Mouse (Mus musculus) bone marrow macrophage, adult 2 months (primary cell): ENCODE measurements at regions not wholly inside any gene's neighbourhood (a gene's known extent, or its start where the extent isn't known, plus 50 kb on each side); places are given as distances from the start of the nearest gene placed in this dataset.

Source experiments
- CTCF ChIP-seq: IDR thresholded peaks from 2 replicates; pipeline ENCODE4 v1.5.1; 2012; ENCODE audit warnings: low read depth, mild to moderate bottlenecking, low read length, moderate library complexity
- POLR2A ChIP-seq: IDR thresholded peaks from 2 replicates; pipeline ENCODE4 v1.6.1; 2012; ENCODE audit warnings: mild to moderate bottlenecking, low read depth, low read length, borderline replicate concordance

DNA sequence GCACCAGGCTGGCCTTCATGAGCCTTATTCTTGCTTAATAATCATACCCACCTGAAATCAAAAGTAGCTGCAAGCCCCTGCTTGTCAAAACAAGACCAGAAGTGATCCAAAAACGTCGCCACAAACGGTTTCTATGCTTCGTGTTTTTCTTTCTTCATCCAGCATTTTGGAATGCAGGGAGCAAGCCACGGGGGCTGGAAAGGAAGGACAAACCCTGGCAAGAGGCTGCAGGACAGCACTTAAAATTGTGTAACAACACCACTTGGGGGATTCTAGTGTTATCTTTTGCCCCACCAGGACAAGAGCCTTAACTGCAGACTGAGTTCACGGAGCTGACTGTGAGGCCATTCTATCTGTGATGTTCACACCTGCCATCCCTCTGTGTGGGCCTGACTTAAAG, 120.5 kb upstream of the Dyrk2 start:
- no peak for TF ChIP-seq POLR2A
- no peak for TF ChIP-seq CTCF
